Mouse (Mus musculus) E14TG2a.4 (cell line): ENCODE measurements at regions not wholly inside any gene's neighbourhood (a gene's known extent, or its start where the extent isn't known, plus 50 kb on each side); places are given as distances from the start of the nearest gene placed in this dataset.

Experiments used
- CTCF ChIP-seq: conservative IDR thresholded peaks from 2 replicates; pipeline ENCODE4 v1.5.1; 2014; ENCODE audit warnings: low read length
- POU5F1 ChIP-seq: IDR thresholded peaks from 2 replicates; pipeline ENCODE4 v1.6.1; 2014; ENCODE audit warnings: low read length, borderline replicate concordance

GRCm38 (mm10) chr2:44509101-44509500 lies 418.4 kb downstream of the Gtdc1 start:
- TF ChIP-seq CTCF, result no peak
- TF ChIP-seq POU5F1, result no peak
